Comparison of ENCODE assay signal across 27 mouse cellular contexts in genomic region chr12:36133547-36133946, GRCm38 (mm10). TPM values are rescaled to one million over a fixed set of nuclear protein-coding genes. Genes with fewer than 3 reads are reported as not detected.
A peak's percentile ranks its signal among the peaks of the same experiment; 100 is the strongest.
DNase-seq lines count a peak whose midpoint lies in the region; ATAC-seq and TF ChIP-seq lines count a peak whose summit lies in the region.
"Had no signal": no experiment of that assay in that cellular context is flagged by ENCODE, and none has a peak within 500 bp of the region (broad histone marks: within the 10 kb centered on the region; RNA-seq: fewer than 3 reads in every experiment).

No protein-coding gene starts in this region.

- WGBS in intestine, postnatal 0 days: 63% methylated on average over 5 of the region's 5 CpGs
- WGBS in hindbrain, embryonic 13.5 days: 97% methylated on average over 5 of the region's 5 CpGs
- 95% methylated on average over 5 of the region's 5 CpGs for WGBS in midbrain, embryonic 14.5 days

- no peak for TF ChIP-seq POLR2A in MEL (IDR thresholded peaks at IDR 0.05; ENCODE audit: control insufficient read depth in 1 of 2, insufficient read depth in 1 of 2, low read depth in 1 of 2, low read length in 2 of 2, poor library complexity in 1 of 2)

- no peak overlapping the region for H3K4me2 ChIP-seq in intestine, postnatal 0 days (replicated peaks; ENCODE audit: low read depth)
- H3K4me2 ChIP-seq in hindbrain, embryonic 13.5 days: no peak overlapping the region
- H3K4me2 ChIP-seq in midbrain, embryonic 14.5 days (ENCODE audit: low read length): no peak overlapping the region
- H3K4me2 ChIP-seq: embryonic facial prominence, embryonic 12.5 days; embryonic facial prominence, embryonic 15.5 days; heart, embryonic 12.5 days; heart, embryonic 15.5 days; hindbrain, embryonic 14.5 days had no signal

- TF ChIP-seq CTCF in MEL (IDR thresholded peaks at IDR 0.05 in 2 of 3, conservative IDR thresholded peaks at IDR 0.05 in 1 of 3; ENCODE audit: control insufficient read depth in 1 of 3, insufficient read depth in 1 of 3, low read depth in 2 of 3, low read length in 3 of 3, poor library complexity in 1 of 3, severe bottlenecking in 1 of 3): no peak
- TF ChIP-seq CTCF in intestine, postnatal 0 days (IDR thresholded peaks at IDR 0.05; ENCODE audit: low read depth): no peak

- peak; percentile 42 for ATAC-seq in intestine, postnatal 0 days
- no peak for ATAC-seq in hindbrain, embryonic 13.5 days (ENCODE audit: low FRiP score)
- no peak for ATAC-seq in midbrain, embryonic 14.5 days (ENCODE audit: low FRiP score, low TSS enrichment)
- ATAC-seq: activated CD4-positive, CD25-positive, alpha-beta regulatory T cell, adult 4 months; CD4-positive, CD25-positive, alpha-beta regulatory T cell, adult 4 months; forebrain, embryonic 14.5 days; hindbrain, postnatal 0 days; inflammation-experienced regulatory T-cells, adult 6 months had no signal

- TF ChIP-seq EP300 in MEL (IDR thresholded peaks at IDR 0.05; ENCODE audit: low read depth in 1 of 2, low read length in 2 of 2): no peak; a peak in 1 of 4 replicates

- TF ChIP-seq RAD21 in MEL (IDR thresholded peaks at IDR 0.05; ENCODE audit: low read depth, low read length): no peak

- peaks cover 7 to 19% of the 10 kb centered on the region in 2 experiments for H3K4me1 ChIP-seq in MEL (ENCODE audit: control insufficient read depth in 1 of 2, insufficient read depth in 2 of 2, low read length in 2 of 2)
- peaks cover 13% of the 10 kb centered on the region; the same call in 1 of the 2 replicates for H3K4me1 ChIP-seq in brown adipose tissue, adult 24 weeks (ENCODE audit: control insufficient read depth, insufficient read depth, insufficient read length, low read length)
- peaks cover 2% of the 10 kb centered on the region; the same call in 1 of the 2 replicates for H3K4me1 ChIP-seq in intestine, postnatal 0 days (replicated peaks; ENCODE audit: control insufficient read depth, insufficient read depth, low read length)
- 0 out of 2 replicates have a peak, but pooled peaks cover 5% of the 10 kb centered on the region for H3K4me1 ChIP-seq in hindbrain, embryonic 13.5 days (replicated peaks)
- H3K4me1 ChIP-seq in midbrain, embryonic 14.5 days (ENCODE audit: control insufficient read depth, insufficient read depth, low read length): no peaks in the 10 kb centered on the region
- H3K4me1 ChIP-seq: embryonic facial prominence, embryonic 12.5 days; embryonic facial prominence, embryonic 15.5 days; hindbrain, embryonic 10.5 days had no signal

- H3K79me2 ChIP-seq in MEL (ENCODE audit: control insufficient read depth, insufficient read depth, low read length, poor library complexity): peaks cover 2% of the 10 kb centered on the region; the same call in 1 of the 2 replicates

- no peaks in the 10 kb centered on the region for H3K27me3 ChIP-seq in MEL (ENCODE audit: control insufficient read depth in 1 of 2, insufficient read depth in 2 of 2, low read length in 2 of 2)
- no peaks in the 10 kb centered on the region for H3K27me3 ChIP-seq in intestine, postnatal 0 days (replicated peaks; ENCODE audit: control insufficient read depth, insufficient read depth, low read length)
- H3K27me3 ChIP-seq in hindbrain, embryonic 13.5 days: no peaks in the 10 kb centered on the region
- no peaks in the 10 kb centered on the region for H3K27me3 ChIP-seq in midbrain, embryonic 14.5 days (ENCODE audit: control insufficient read depth, insufficient read depth, low read length)
- H3K27me3 ChIP-seq: embryonic facial prominence, embryonic 12.5 days; embryonic facial prominence, embryonic 15.5 days; heart, embryonic 12.5 days; heart, embryonic 15.5 days had no signal

- no peak overlapping the region for H3K4me3 ChIP-seq in MEL (ENCODE audit: control insufficient read depth in 1 of 2, insufficient read depth in 1 of 2, low read depth in 2 of 2, low read length in 2 of 2)
- no peak overlapping the region for H3K4me3 ChIP-seq in brown adipose tissue, adult 24 weeks (ENCODE audit: insufficient read depth, low read depth, low read length)
- no peak overlapping the region for H3K4me3 ChIP-seq in intestine, postnatal 0 days (ENCODE audit: low read depth, low read length)
- H3K4me3 ChIP-seq in hindbrain, embryonic 13.5 days: no peak overlapping the region
- H3K4me3 ChIP-seq in midbrain, embryonic 14.5 days (replicated peaks; ENCODE audit: low read depth, low read length): no peak overlapping the region
- H3K4me3 ChIP-seq: embryonic facial prominence, embryonic 12.5 days; embryonic facial prominence, embryonic 15.5 days; heart, embryonic 12.5 days; heart, embryonic 15.5 days; hindbrain, embryonic 10.5 days had no signal

- no peak overlapping the region for H3K9ac ChIP-seq in MEL (ENCODE audit: control insufficient read depth, low read depth, low read length, poor library complexity, severe bottlenecking)
- no peak overlapping the region for H3K9ac ChIP-seq in intestine, postnatal 0 days (ENCODE audit: low read depth, low read length)
- H3K9ac ChIP-seq in hindbrain, embryonic 13.5 days: no peak overlapping the region
- H3K9ac ChIP-seq in midbrain, embryonic 14.5 days (replicated peaks; ENCODE audit: low read length): no peak overlapping the region
- H3K9ac ChIP-seq: embryonic facial prominence, embryonic 12.5 days; embryonic facial prominence, embryonic 15.5 days; forebrain, postnatal 0 days; heart, embryonic 12.5 days; heart, embryonic 15.5 days; hindbrain, embryonic 14.5 days had no signal

- peaks cover 20 to 26% of the 10 kb centered on the region in 2 experiments for H3K36me3 ChIP-seq in MEL (ENCODE audit: control insufficient read depth in 1 of 2, insufficient read depth in 2 of 2, low read length in 2 of 2)
- H3K36me3 ChIP-seq in intestine, postnatal 0 days (ENCODE audit: control insufficient read depth, insufficient read depth): peaks cover 7% of the 10 kb centered on the region; the same call in 1 of the 2 replicates
- peaks cover 46% of the 10 kb centered on the region for H3K36me3 ChIP-seq in hindbrain, embryonic 13.5 days
- H3K36me3 ChIP-seq in midbrain, embryonic 14.5 days (ENCODE audit: control insufficient read depth, insufficient read depth, low read length): peaks cover 34% of the 10 kb centered on the region

- no peaks in the 10 kb centered on the region for H3K9me3 ChIP-seq in MEL (replicated peaks; ENCODE audit: insufficient read depth, low read length)
- no peaks in the 10 kb centered on the region for H3K9me3 ChIP-seq in intestine, postnatal 0 days (ENCODE audit: control insufficient read depth)
- no peaks in the 10 kb centered on the region for H3K9me3 ChIP-seq in hindbrain, embryonic 13.5 days
- no peaks in the 10 kb centered on the region for H3K9me3 ChIP-seq in midbrain, embryonic 14.5 days (ENCODE audit: control insufficient read depth, low read length)
- H3K9me3 ChIP-seq: embryonic facial prominence, embryonic 12.5 days; embryonic facial prominence, embryonic 15.5 days; heart, embryonic 12.5 days; heart, embryonic 15.5 days; hindbrain, embryonic 10.5 days had no signal

- DNase-seq in MEL (ENCODE audit: low read depth, low spot score): no peak
- DNase-seq in yolk sac, embryonic 10.5 days (ENCODE audit: low spot score): peak; percentile 22
- no peak for DNase-seq in midbrain, embryonic 14.5 days
- DNase-seq: adrenal gland, adult 8-10 months; adrenal gland, postnatal 36 days; cerebellum, adult 11 months; cerebellum, adult 2 months; cerebellum, adult 9-11 months; cerebellum, postnatal 25 days; forebrain, postnatal 0 days; gastrocnemius, postnatal 25 days; heart, postnatal 10 days; heart, postnatal 36 days had no signal

- H3K27ac ChIP-seq in MEL (ENCODE audit: control insufficient read depth, low read depth, low read length): no peak overlapping the region
- peak overlapping the region; percentile 80 for H3K27ac ChIP-seq in brown adipose tissue, adult 24 weeks (replicated peaks; ENCODE audit: low read depth, low read length)
- H3K27ac ChIP-seq in intestine, postnatal 0 days (ENCODE audit: low read depth, low read length): peak overlapping the region; percentile 57
- no peak overlapping the region for H3K27ac ChIP-seq in hindbrain, embryonic 13.5 days
- H3K27ac ChIP-seq in midbrain, embryonic 14.5 days (replicated peaks; ENCODE audit: low read depth, low read length): no peak overlapping the region
- H3K27ac ChIP-seq: embryonic facial prominence, embryonic 12.5 days; embryonic facial prominence, embryonic 15.5 days; heart, embryonic 15.5 days; hindbrain, embryonic 10.5 days; hindbrain, embryonic 14.5 days; hindbrain, postnatal 0 days had no signal

TF ChIP-seq in MEL, 35 proteins besides CTCF, POLR2A, EP300 and RAD21:
- no peak for TF ChIP-seq KAT2A (conservative IDR thresholded peaks at IDR 0.05; ENCODE audit: low read depth, low read length)
- 0 out of 2 replicates have a peak, but pooled peaks have one; percentile 21 for TF ChIP-seq GATA1 (IDR thresholded peaks at IDR 0.05; ENCODE audit: low read depth, low read length)

RNA-seq across cellular contexts. Expression of gene Ankmy2, which starts 23.4 kb away (rescaled TPM):
- total RNA-seq in MEL (2012; rRNA removed): 14.2 and 15.3 TPM in 2 replicates
- polyA plus RNA-seq in MEL (2012; ENCODE audit: insufficient read depth in 1 of 2, insufficient read length in 2 of 2, low read depth in 1 of 2, low replicate concordance in 2 of 2, missing spikeins in 1 of 2): 10 to 100 TPM in 1 of 2 experiments, not detected in 1; 14.3 TPM
- 16.4 and 16.6 TPM in 2 replicates for polyA plus RNA-seq in brown adipose tissue, adult 24 weeks (2012; ENCODE audit: insufficient read depth, insufficient read length, missing spikeins)
- polyA plus RNA-seq in intestine, postnatal 0 days (2015; fragmentation: Nextera tagmentation; extraction: Ambion mirVana): 25.8 and 26.6 TPM in 2 replicates
- 60.3 and 63.8 TPM in 2 replicates for polyA plus RNA-seq in hindbrain, embryonic 13.5 days (2015; fragmentation: Nextera tagmentation; extraction: Ambion mirVana)
- polyA plus RNA-seq in midbrain, embryonic 14.5 days (2014; fragmentation: Nextera tagmentation; extraction: Ambion mirVana): 73.0 and 74.0 TPM in 2 replicates

RNA-seq across cellular contexts. Expression of gene Bzw2, which starts 24.3 kb away (rescaled TPM):
- 141 and 155 TPM in 2 replicates for total RNA-seq in MEL (2012; rRNA removed)
- 100 to 1,000 TPM; 157 to 170 TPM for polyA plus RNA-seq in MEL (2012; ENCODE audit: insufficient read depth in 1 of 2, insufficient read length in 2 of 2, low read depth in 1 of 2, low replicate concordance in 2 of 2, missing spikeins in 1 of 2)
- polyA plus RNA-seq in brown adipose tissue, adult 24 weeks (2012; ENCODE audit: insufficient read depth, insufficient read length, missing spikeins): 25.0 and 35.3 TPM in 2 replicates
- 71.9 and 75.3 TPM in 2 replicates for polyA plus RNA-seq in intestine, postnatal 0 days (2015; fragmentation: Nextera tagmentation; extraction: Ambion mirVana)
- polyA plus RNA-seq in hindbrain, embryonic 13.5 days (2015; fragmentation: Nextera tagmentation; extraction: Ambion mirVana): 425 and 457 TPM in 2 replicates
- 436 and 484 TPM in 2 replicates for polyA plus RNA-seq in midbrain, embryonic 14.5 days (2014; fragmentation: Nextera tagmentation; extraction: Ambion mirVana)

Comparison
In these comparisons a context has a peak if more than half of its experiments do, and no peak if none do; other contexts are left out.
1. H3K27ac ChIP-seq: peak in brown adipose tissue, adult 24 weeks (single experiment) and intestine, postnatal 0 days (single experiment); none in MEL (single experiment), hindbrain, embryonic 13.5 days (single experiment) and midbrain, embryonic 14.5 days (single experiment).